Mouse (Mus musculus) hindbrain, embryonic 12.5 days (tissue): ENCODE measurements around the gene Phldb2. TPM values are rescaled to one million over a fixed set of nuclear protein-coding genes. Genes with fewer than 3 reads are reported as not detected.

ENCODE experiments used
- ATAC-seq: fragments of 200-750 bp; cut with Nextera tagmentation; 2 replicates; pipeline ENCODE4 v1.8.0; 2017; ENCODE audit warnings: moderate TSS enrichment; ENCODE audit not compliant: low FRiP score
- H3K27ac ChIP-seq: fragments of 300-500 bp; sonication (generic); 2 replicates; pipeline ENCODE4 v1.5.1; 2016; ENCODE audit warnings: mild to moderate bottlenecking
- H3K27me3 ChIP-seq: fragments of 300-500 bp; sonication (generic); 2 replicates; pipeline ENCODE4 v1.6.1; 2016; ENCODE audit warnings: mild to moderate bottlenecking
- H3K36me3 ChIP-seq: fragments of 300-500 bp; sonication (generic); 2 replicates; pipeline ENCODE4 v1.6.1; 2016; ENCODE audit warnings: mild to moderate bottlenecking
- H3K4me1 ChIP-seq: fragments of 300-500 bp; sonication (generic); 2 replicates; pipeline ENCODE4 v1.6.1; 2016
- H3K4me2 ChIP-seq: fragments of 300-500 bp; sonication (generic); replicated peaks from 2 replicates; pipeline ENCODE4 v1.6.1; 2016; ENCODE audit warnings: mild to moderate bottlenecking
- H3K4me3 ChIP-seq: fragments of 300-500 bp; sonication (generic); 2 replicates; pipeline ENCODE4 v1.5.1; 2016; ENCODE audit warnings: mild to moderate bottlenecking
- H3K9ac ChIP-seq: fragments of 300-500 bp; sonication (generic); 2 replicates; pipeline ENCODE4 v1.6.1; 2016; ENCODE audit warnings: mild to moderate bottlenecking, moderate library complexity
- H3K9me3 ChIP-seq: fragments of 300-500 bp; sonication (generic); replicated peaks from 2 replicates; pipeline ENCODE4 v1.6.1; 2016; ENCODE audit warnings: mild to moderate bottlenecking
- WGBS: fragments of 180-500 bp; shearing (Covaris S2); methylation state at CpG from one replicate; pipeline ENCODE4 v1.1.7; 2016; 5-methylcytosine and 5-hydroxymethylcytosine counted together
- polyA plus RNA-seq: library from polyadenylated mRNA; unstranded; fragments of >200 nt; fragmentation: Nextera tagmentation; extraction: Ambion mirVana; gene quantifications from 2 replicates; pipeline ENCODE4 v1.2.1, GENCODE M21; 2016

The Phldb2 gene
- polyA plus RNA-seq, 1 experiment from 2014 or later = 34.5 TPM

DNA sequence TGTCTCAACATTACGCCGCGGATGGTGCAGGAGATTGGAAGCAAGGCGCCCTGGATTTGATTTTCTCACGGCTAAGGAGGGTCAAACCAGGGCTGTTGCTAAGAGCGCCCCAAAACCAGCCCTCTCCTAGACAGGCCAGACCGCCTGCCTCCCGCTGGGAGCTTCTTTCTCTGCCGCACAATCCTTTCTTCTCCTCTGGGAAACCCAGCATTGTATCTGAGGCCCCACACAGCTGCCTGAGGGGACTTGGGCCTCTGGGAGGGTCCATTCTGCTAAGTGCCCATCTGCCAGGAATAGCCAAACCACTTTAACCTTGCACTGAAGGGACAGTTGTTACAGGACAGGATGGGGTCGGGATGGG lies 228.7 kb downstream of the Phldb2 start:
- H3K4me1 ChIP-seq = peaks cover 39% of the 10 kb centered on the region
- peak overlapping the region; percentile 99 for H3K27ac ChIP-seq
- peaks cover 32% of the 10 kb centered on the region for H3K36me3 ChIP-seq
- WGBS = 0% methylated on average over 10 of the region's 10 CpGs
- H3K9me3 ChIP-seq = no peaks in the 10 kb centered on the region
- H3K9ac ChIP-seq = peak overlapping the region; percentile 94
- peak overlapping the region; percentile 76 for H3K4me2 ChIP-seq
- H3K4me3 ChIP-seq = peak overlapping the region; percentile 67
- H3K27me3 ChIP-seq = no peaks in the 10 kb centered on the region
- ATAC-seq = peak; percentile 84

DNA sequence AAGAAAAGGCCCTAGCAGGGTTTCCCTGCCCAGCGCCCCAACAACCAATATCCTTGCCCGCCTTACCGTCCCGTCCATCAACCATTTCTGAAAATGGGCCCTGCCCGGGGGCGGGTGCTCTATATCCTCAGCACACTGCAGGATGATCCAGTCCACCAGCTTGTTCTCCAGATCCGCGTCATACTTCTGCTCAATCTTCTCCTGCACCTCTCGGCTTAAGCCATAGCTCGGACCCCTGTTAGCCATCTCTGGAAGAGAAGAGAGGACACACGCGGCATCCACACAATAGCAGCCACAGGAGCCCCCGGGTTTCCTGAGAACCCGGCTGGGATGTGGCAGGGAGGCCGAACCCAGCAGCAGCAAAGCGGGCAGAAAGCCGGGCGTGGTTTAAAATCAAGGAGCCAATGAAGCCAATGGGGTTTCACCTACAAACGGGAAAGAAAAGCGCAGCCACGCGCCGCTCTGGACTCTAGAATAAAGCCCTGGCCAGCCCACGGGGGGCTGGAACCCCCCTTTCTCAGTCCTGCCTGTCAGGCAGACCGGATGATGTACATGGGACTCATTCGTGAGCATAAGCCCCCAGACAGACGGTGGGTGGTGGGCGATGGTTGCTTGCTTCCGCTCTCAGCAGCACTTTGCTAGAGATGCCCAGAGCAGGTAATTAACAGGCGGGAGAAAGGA lies 229.2 kb downstream of the Phldb2 start, which contains the start of gene Tagln3:
Gene Tagln3, minus strand, starts transcription at position 548 of the 681 bp plus-strand sequence.
- Histone ChIP-seq H3K27ac (peak within 1 kb of the TSS; percentile 99), H3K9ac (peak within 1 kb of the TSS; percentile 94), H3K27me3 (no peaks in the 10 kb centered on the region), H3K4me3 (peak within 1 kb of the TSS; percentile 67), H3K4me1 (peaks cover 42% of the 10 kb centered on the region), H3K4me2 (peak within 1 kb of the TSS; percentile 76), H3K9me3 (no peaks in the 10 kb centered on the region), H3K36me3 (peaks cover 32% of the 10 kb centered on the region)
- WGBS = under 1% methylated on average over 30 of the region's 30 CpGs
- peak; percentile 89 for ATAC-seq

DNA sequence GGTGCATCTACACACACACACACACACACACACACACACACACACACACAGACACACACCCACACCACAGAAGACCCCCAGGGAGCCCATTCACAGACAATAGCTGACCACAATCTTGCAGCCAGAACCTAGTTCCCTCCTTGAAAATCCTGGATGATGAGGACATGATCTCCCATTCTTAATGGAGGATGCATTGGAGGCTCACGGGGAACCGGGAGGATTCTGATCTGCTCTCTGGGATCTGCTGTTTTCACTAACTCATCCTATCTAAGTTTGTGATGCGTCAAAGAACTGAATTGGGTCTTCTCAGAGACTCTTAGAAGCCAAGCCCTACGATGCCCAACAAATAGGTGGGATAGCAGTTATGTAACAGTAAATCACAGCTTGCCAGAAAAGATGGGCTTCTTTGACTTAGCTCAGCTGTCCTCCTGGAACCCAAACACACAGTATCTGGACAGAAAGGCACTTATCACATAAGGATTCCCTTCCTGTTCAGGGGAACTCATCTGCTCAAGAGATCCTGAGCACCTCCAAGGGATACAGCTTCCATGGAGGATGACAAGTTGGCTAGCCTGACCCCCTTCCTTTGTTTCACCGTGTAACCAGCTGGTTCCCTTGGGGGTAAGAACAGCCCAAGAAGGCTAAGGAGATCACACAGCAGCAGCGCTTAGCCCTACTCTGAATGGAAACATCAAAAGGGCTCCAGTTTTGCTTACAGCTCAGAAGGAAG lies 230.1 kb downstream of the Phldb2 start:
- Histone ChIP-seq H3K4me2 (peak overlapping the region; percentile 76), H3K9ac (peak overlapping the region; percentile 94), H3K4me3 (peak overlapping the region; percentile 67), H3K9me3 (no peaks in the 10 kb centered on the region), H3K36me3 (peaks cover 34% of the 10 kb centered on the region), H3K27ac (peak overlapping the region; percentile 99), H3K27me3 (no peaks in the 10 kb centered on the region), H3K4me1 (peaks cover 42% of the 10 kb centered on the region)
- peak; percentile 35 for ATAC-seq
- WGBS = 41% methylated on average over 6 of the region's 6 CpGs

DNA sequence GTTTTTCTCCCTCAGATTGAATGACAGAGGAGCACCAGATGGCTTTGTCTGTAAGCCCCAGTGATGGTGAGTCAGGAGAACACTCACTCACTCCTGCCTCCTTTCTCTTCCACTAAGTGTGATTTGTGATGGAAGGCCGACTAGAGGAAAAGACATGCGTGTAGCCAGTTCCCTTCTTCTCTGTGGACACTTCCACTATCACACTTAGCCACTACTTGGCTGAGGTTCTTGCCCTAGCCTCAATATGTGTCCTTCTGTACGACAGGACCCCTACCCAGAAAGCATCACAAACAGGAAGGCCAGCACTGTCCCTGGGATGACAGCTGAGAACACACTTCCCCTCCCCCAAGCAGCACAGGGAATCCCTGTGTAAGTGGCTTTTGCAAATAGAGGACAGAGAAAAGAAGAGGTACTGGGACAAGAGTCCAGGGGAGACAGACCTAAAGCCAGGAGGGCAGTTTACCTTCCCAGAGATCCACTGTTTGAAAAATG lies 230.9 kb downstream of the Phldb2 start:
- H3K4me1 ChIP-seq = peaks cover 42% of the 10 kb centered on the region
- ATAC-seq = peak; percentile 27
- H3K9me3 ChIP-seq = no peaks in the 10 kb centered on the region
- H3K36me3 ChIP-seq = peaks cover 39% of the 10 kb centered on the region
- H3K4me3 ChIP-seq = peak overlapping the region; percentile 67
- H3K27ac ChIP-seq = peak overlapping the region; percentile 99
- 46% methylated on average over 3 of the region's 3 CpGs for WGBS
- no peaks in the 10 kb centered on the region for H3K27me3 ChIP-seq
- peak overlapping the region; percentile 76 for H3K4me2 ChIP-seq
- peak overlapping the region; percentile 94 for H3K9ac ChIP-seq

DNA sequence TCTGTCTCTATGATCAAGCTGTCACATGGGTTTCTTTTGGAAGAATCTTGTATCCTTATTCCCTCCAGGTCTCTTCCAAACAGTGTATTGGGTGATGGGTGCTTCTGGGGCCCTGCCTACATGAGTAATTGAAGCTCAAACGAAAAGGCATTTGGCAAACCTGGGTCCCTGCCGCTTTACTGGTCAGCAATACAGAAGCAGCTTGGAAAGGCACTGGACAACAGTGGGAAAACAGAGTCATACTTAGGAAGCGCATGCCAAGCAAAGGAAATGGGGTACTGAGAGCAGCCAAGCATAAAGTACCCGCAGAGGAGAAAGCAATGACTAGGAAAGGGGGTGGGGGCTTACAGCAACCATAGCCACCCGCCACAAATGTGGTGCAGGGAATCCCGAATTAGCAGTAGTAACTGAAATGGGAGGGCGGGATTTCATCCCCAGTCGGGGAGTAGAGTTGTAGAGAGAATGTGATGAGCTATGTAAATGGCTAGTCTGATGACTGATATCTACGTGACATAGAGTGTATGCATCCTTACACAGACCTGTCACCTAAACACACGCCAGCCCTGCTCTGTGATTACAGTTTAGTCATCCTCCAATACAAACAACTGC lies 233.3 kb downstream of the Phldb2 start:
- Histone ChIP-seq H3K9ac (no peak overlapping the region), H3K4me1 (peaks cover 35% of the 10 kb centered on the region), H3K36me3 (peaks cover 59% of the 10 kb centered on the region), H3K27ac (no peak overlapping the region), H3K4me3 (no peak overlapping the region), H3K4me2 (peak overlapping the region; percentile 76), H3K27me3 (no peaks in the 10 kb centered on the region), H3K9me3 (no peaks in the 10 kb centered on the region)
- no peak for ATAC-seq
- 85% methylated on average over 10 of the region's 10 CpGs for WGBS

DNA sequence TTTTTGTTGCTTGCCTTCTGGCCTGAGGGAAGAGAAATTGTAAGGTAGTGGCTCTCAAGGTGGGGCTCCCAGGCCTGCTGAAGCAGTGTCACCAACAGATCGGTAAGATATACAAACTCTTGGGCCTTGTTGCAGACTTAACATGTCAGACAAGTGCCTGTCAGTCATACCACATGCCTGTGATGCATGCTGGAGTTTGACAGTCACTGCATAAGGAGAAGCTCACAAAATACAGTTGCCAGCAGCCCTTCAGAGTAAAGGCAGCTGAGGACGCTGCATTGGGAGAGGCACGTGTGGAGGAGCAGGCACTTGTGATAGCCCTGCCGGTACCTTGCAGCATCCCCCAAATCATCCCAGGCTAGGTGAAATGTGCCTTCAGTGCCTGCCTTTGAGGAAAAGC lies 235.1 kb downstream of the Phldb2 start:
- peaks cover 36% of the 10 kb centered on the region for H3K4me1 ChIP-seq
- H3K27me3 ChIP-seq = no peaks in the 10 kb centered on the region
- no peak overlapping the region for H3K9ac ChIP-seq
- no peak for ATAC-seq
- H3K36me3 ChIP-seq = peaks cover 68% of the 10 kb centered on the region
- no peak overlapping the region for H3K27ac ChIP-seq
- no peak overlapping the region for H3K4me3 ChIP-seq
- no peak overlapping the region for H3K4me2 ChIP-seq
- no peaks in the 10 kb centered on the region for H3K9me3 ChIP-seq
- 94% methylated on average over 4 of the region's 4 CpGs for WGBS

DNA sequence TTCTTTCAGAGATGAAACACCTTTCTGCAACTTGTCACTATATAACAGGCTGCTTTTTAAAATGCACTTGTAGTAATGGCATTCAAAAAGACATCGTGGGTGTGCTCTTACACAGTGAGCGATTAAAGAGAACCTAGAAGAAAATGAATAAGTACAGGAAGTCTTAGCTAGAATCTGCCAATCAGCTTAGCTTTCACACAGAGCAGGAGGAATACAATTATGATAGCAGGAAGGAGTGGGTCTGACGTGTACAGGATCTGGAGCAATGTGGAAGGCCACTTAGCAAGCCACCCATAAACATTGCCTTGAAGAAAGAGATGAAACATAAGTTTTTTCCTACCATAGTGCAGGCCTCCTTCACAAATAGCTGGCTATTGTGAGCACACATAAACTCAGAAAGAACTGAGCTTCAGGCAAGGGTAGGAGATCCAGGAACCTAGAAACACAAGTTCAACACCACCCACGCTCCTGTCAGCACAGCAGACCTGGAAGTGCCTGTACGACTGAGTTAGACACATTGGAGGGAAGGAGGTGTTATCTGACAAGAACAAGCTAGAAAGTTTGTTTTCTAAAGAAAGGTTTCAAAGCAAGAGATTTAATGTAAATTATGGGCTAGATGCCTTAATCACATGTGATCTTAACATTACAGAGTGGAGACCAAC lies 238.8 kb downstream of the Phldb2 start:
- WGBS = 89% methylated on average over 5 of the region's 5 CpGs
- Histone ChIP-seq H3K27ac (no peak overlapping the region; the same call in 1 of the 2 replicates), H3K4me1 (peaks cover 7% of the 10 kb centered on the region), H3K36me3 (peaks cover 68% of the 10 kb centered on the region), H3K4me3 (no peak overlapping the region), H3K4me2 (no peak overlapping the region), H3K27me3 (no peaks in the 10 kb centered on the region), H3K9me3 (no peaks in the 10 kb centered on the region), H3K9ac (no peak overlapping the region)
- no peak for ATAC-seq

DNA sequence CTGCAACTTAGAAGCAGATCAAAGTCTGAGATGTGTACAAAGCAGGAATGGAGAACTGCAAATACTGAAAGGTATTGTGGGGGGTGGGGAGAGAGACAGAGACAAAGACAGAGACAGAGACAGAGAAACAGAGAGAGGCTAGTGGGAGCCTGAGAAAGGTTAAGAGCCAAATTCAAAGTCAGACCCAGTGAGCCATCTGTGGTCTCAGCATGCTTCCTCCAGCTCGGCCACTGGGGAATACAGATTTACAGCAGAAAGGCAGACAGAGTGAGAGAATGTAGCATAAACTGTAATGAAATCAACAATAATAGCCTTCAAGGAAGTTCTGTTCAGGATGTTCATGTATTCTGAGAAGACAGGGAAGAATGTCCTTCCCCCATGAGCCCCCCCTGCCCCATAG lies 239.5 kb downstream of the Phldb2 start:
- H3K9me3 ChIP-seq = no peaks in the 10 kb centered on the region
- H3K4me1 ChIP-seq = peaks cover 5% of the 10 kb centered on the region; the same call in 1 of the 2 replicates
- H3K9ac ChIP-seq = no peak overlapping the region
- no peaks in the 10 kb centered on the region for H3K27me3 ChIP-seq
- no peak overlapping the region for H3K4me3 ChIP-seq
- ATAC-seq = no peak
- H3K36me3 ChIP-seq = peaks cover 66% of the 10 kb centered on the region
- no peak overlapping the region for H3K4me2 ChIP-seq
- WGBS = 74% methylated on average over 1 of the region's 1 CpGs
- H3K27ac ChIP-seq = no peak overlapping the region; the same call in 1 of the 2 replicates

DNA sequence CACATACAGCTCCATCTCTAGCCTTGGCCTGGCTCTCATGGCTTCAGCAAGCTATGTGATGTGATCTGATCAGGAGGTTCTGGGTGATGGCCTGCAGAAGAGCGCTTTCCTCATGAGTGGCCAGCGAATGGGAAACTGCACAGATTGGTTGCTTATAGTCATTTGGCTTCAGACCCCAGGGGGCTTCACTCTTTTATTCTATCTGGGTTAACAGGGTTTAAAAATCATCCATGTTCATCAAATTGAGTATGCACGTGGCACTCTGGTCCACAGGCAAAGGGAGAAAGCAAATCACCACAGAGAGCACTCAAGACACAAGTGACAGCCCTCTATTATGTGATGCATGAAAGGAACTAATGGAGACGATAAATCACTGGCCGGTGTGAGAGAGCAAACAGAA lies 240.1 kb downstream of the Phldb2 start:
- 69% methylated on average over 5 of the region's 5 CpGs for WGBS
- 0 out of 2 replicates have a peak, but pooled peaks have one; percentile 24 for ATAC-seq
- H3K36me3 ChIP-seq = peaks cover 60% of the 10 kb centered on the region

DNA sequence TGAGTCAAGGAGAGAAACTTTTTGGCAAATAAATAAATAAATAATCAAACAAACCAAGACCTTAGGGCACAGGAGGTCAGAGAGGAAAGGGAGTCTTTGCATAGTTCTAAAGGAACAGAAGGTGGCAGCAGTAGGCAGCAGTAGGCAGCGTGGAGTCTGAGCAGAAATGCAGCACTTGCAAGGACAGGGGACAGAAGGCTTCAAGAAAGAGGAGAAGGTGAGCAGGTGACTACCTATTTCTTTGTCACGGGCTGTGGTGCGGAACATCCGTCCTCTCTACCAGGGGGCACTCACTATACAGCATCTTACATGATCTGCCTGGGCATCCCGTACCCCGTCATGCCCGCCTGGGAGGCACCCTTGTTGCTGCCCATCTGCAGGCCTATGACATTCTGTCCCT lies 242.1 kb downstream of the Phldb2 start:
- Histone ChIP-seq H3K4me1 (peaks cover 5% of the 10 kb centered on the region; the same call in 1 of the 2 replicates), H3K9ac (no peak overlapping the region), H3K9me3 (no peaks in the 10 kb centered on the region), H3K4me3 (no peak overlapping the region), H3K36me3 (peaks cover 43% of the 10 kb centered on the region), H3K27ac (no peak overlapping the region), H3K27me3 (no peaks in the 10 kb centered on the region), H3K4me2 (no peak overlapping the region)
- ATAC-seq = peak; percentile 23; the same call in 1 of the 2 replicates
- WGBS = 71% methylated on average over 7 of the region's 7 CpGs

More for the DNA sequence above, 240.1 kb downstream of the Phldb2 start:
- H3K9ac ChIP-seq = no peak overlapping the region
- H3K27me3 ChIP-seq = no peaks in the 10 kb centered on the region
- H3K4me2 ChIP-seq = no peak overlapping the region
- no peaks in the 10 kb centered on the region for H3K9me3 ChIP-seq
- H3K27ac ChIP-seq = no peak overlapping the region
- no peak overlapping the region for H3K4me3 ChIP-seq
- peaks cover 5% of the 10 kb centered on the region; the same call in 1 of the 2 replicates for H3K4me1 ChIP-seq

DNA sequence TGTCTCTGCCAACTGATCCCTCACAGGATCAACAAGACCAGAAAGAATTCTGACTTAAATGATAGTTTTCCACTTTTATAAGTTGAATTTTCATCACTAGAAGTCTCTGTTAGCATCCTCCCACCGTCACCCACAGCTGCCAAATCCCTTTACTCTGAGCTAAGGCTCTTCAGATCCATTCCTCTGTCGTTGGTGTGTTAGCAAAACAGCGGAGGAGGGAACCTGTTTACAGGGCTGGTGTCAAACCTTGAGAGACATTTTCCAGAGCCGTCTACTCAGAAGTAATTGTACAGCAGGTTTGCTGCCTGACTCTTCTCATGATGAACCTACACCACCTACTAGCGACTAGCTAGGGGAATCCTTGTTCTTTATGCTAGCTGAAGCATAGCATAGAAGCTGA lies 254.1 kb downstream of the Phldb2 start:
- Histone ChIP-seq H3K27ac (no peak overlapping the region), H3K9ac (no peak overlapping the region), H3K4me2 (no peak overlapping the region), H3K36me3 (no peaks in the 10 kb centered on the region), H3K4me3 (no peak overlapping the region), H3K9me3 (no peaks in the 10 kb centered on the region), H3K4me1 (no peaks in the 10 kb centered on the region), H3K27me3 (no peaks in the 10 kb centered on the region)
- ATAC-seq = no peak
- 84% methylated on average over 5 of the region's 5 CpGs for WGBS

DNA sequence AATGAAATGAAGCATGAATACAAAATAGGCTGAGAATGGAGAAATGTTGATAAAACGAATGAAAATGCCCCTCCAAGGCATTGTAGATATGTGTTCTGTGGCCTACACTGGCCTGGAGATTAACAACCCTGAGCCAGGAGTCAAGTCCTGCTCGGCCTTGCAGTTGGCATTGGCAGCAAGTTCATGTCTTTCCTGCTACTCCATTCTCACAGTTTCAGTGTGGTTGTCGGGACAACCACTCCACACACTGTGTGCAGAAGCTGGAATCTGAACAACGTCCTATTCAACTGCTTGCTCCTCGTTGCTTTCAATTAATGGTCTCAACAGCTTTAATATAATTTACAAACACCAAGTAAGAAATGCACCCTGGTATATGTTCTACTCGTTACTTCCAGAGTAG lies 255.4 kb downstream of the Phldb2 start:
- Histone ChIP-seq H3K27me3 (no peaks in the 10 kb centered on the region), H3K9ac (no peak overlapping the region), H3K27ac (no peak overlapping the region), H3K36me3 (no peaks in the 10 kb centered on the region), H3K9me3 (no peaks in the 10 kb centered on the region), H3K4me1 (no peaks in the 10 kb centered on the region), H3K4me3 (no peak overlapping the region), H3K4me2 (no peak overlapping the region)
- ATAC-seq = no peak
- WGBS = 65% methylated on average over 6 of the region's 6 CpGs
